Mouse (Mus musculus) heart, embryonic 13.5 days (tissue): ENCODE data around the gene Knop1. TPM values are rescaled to one million over a fixed set of nuclear protein-coding genes. Genes with fewer than 3 reads are reported as not detected.

Experiments
- ATAC-seq: fragments of 200-750 bp; cut with Nextera tagmentation; 2 replicates; pipeline ENCODE4 v1.8.0; 2017; ENCODE audit warnings: moderate TSS enrichment; ENCODE audit not compliant: insufficient number of reproducible peaks, low FRiP score, low TSS enrichment; ENCODE audit errors: extremely low read depth
- H3K27ac ChIP-seq: fragments of 300-500 bp; sonication (generic); replicated peaks from 2 replicates; pipeline ENCODE4 v1.5.1; 2015; ENCODE audit warnings: moderate library complexity, mild to moderate bottlenecking, inconsistent platforms
- H3K27me3 ChIP-seq: fragments of 300-500 bp; sonication (generic); replicated peaks from 2 replicates; pipeline ENCODE4 v1.6.1; 2015; ENCODE audit warnings: mild to moderate bottlenecking, inconsistent platforms
- H3K36me3 ChIP-seq: fragments of 300-500 bp; sonication (generic); 2 replicates; pipeline ENCODE4 v1.6.1; 2015; ENCODE audit warnings: mild to moderate bottlenecking, inconsistent platforms
- H3K4me1 ChIP-seq: fragments of 300-500 bp; sonication (generic); 2 replicates; pipeline ENCODE4 v1.6.1; 2015; ENCODE audit warnings: inconsistent platforms
- H3K4me2 ChIP-seq: fragments of 300-500 bp; sonication (generic); 2 replicates; pipeline ENCODE4 v1.6.1; 2015; ENCODE audit warnings: inconsistent platforms, mild to moderate bottlenecking, moderate library complexity
- H3K4me3 ChIP-seq: fragments of 300-500 bp; sonication (generic); 2 replicates; pipeline ENCODE4 v1.5.1; 2015; ENCODE audit warnings: moderate library complexity, mild to moderate bottlenecking, inconsistent platforms
- H3K9ac ChIP-seq: fragments of 300-500 bp; sonication (generic); 2 replicates; pipeline ENCODE4 v1.6.1; 2015; ENCODE audit warnings: inconsistent platforms, mild to moderate bottlenecking, moderate library complexity
- H3K9me3 ChIP-seq: fragments of 300-500 bp; sonication (generic); 2 replicates; pipeline ENCODE4 v1.6.1; 2016; ENCODE audit warnings: inconsistent platforms
- WGBS: fragments of 180-500 bp; shearing (Covaris S2); methylation state at CpG from one replicate; pipeline ENCODE4 v1.1.7; 2015; ENCODE audit warnings: mixed read lengths; 5-methylcytosine and 5-hydroxymethylcytosine counted together
- polyA plus RNA-seq: library from polyadenylated mRNA; unstranded; fragments of >200 nt; fragmentation: Nextera tagmentation; extraction: Ambion mirVana; gene quantifications from 2 replicates; pipeline ENCODE4 v1.2.1, GENCODE M21; 2015

Gene Knop1
- polyA plus RNA-seq, 1 experiment from 2014 or later = 55.0 TPM

GRCm38 (mm10) chr7:118883957-118884356, 27.9 kb upstream of the Knop1 start:
- H3K36me3 ChIP-seq = no peaks in the 10 kb centered on the region
- no peak overlapping the region for H3K4me3 ChIP-seq
- peaks cover 17% of the 10 kb centered on the region for H3K4me1 ChIP-seq
- no peaks in the 10 kb centered on the region for H3K27me3 ChIP-seq
- no peak overlapping the region for H3K9ac ChIP-seq
- ATAC-seq = no peak
- WGBS = 42% methylated on average over 4 of the region's 4 CpGs
- no peak overlapping the region for H3K27ac ChIP-seq
- H3K9me3 ChIP-seq = no peaks in the 10 kb centered on the region
- no peak overlapping the region for H3K4me2 ChIP-seq

GRCm38 (mm10) chr7:118879466-118880029, 23.5 kb upstream of the Knop1 start:
- no peak overlapping the region for H3K4me2 ChIP-seq
- H3K4me1 ChIP-seq = peaks cover 16% of the 10 kb centered on the region
- H3K27me3 ChIP-seq = no peaks in the 10 kb centered on the region
- H3K9ac ChIP-seq = no peak overlapping the region
- 85% methylated on average over 3 of the region's 3 CpGs for WGBS
- no peaks in the 10 kb centered on the region for H3K36me3 ChIP-seq
- no peak overlapping the region for H3K4me3 ChIP-seq
- ATAC-seq = no peak
- H3K9me3 ChIP-seq = no peaks in the 10 kb centered on the region
- no peak overlapping the region for H3K27ac ChIP-seq

DNA sequence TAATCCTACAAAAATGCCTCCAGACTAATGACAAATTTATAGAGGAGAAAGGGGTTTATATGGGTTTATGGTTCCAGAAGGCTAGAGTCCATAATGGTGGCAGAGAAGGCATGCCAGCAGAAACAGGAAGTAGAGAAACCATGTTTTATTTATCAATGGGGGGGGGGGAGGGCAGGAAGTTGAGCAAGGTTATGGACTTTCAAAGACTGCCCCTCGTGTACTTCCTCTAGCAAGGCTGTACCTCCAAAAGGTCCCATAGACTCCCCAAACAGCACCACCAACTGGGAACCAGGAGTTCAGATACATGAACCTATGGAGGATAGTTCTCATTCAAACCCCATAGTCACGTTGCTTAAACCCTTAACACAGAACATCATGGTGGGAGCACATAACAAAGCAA, 9.3 kb upstream of the Knop1 start:
- H3K9ac ChIP-seq = no peak overlapping the region
- no peaks in the 10 kb centered on the region for H3K36me3 ChIP-seq
- H3K4me3 ChIP-seq = no peak overlapping the region
- WGBS = 60% methylated on average over 2 of the region's 2 CpGs
- no peak overlapping the region for H3K27ac ChIP-seq
- ATAC-seq = no peak
- H3K9me3 ChIP-seq = no peaks in the 10 kb centered on the region
- H3K27me3 ChIP-seq = no peaks in the 10 kb centered on the region
- H3K4me2 ChIP-seq = no peak overlapping the region
- no peaks in the 10 kb centered on the region for H3K4me1 ChIP-seq

GRCm38 (mm10) chr7:118858640-118859039, 2.6 kb upstream of the Knop1 start:
- Histone ChIP-seq H3K4me1 (peaks cover 21% of the 10 kb centered on the region), H3K27me3 (no peaks in the 10 kb centered on the region), H3K4me2 (no peak overlapping the region), H3K9me3 (no peaks in the 10 kb centered on the region), H3K9ac (no peak overlapping the region), H3K27ac (no peak overlapping the region), H3K4me3 (no peak overlapping the region), H3K36me3 (peaks cover 3% of the 10 kb centered on the region; the same call in 1 of the 2 replicates)
- 80% methylated on average over 1 of the region's 1 CpGs for WGBS
- ATAC-seq = no peak

- Histone ChIP-seq H3K9ac (peak within 1 kb of the TSS; percentile 90), H3K4me3 (peak within 1 kb of the TSS; percentile 92), H3K36me3 (peaks cover 33% of the 10 kb centered on the region), H3K9me3 (no peaks in the 10 kb centered on the region), H3K4me1 (peaks cover 46% of the 10 kb centered on the region), H3K27ac (peak within 1 kb of the TSS; percentile 59), H3K4me2 (peak within 1 kb of the TSS; percentile 93), H3K27me3 (no peaks in the 10 kb centered on the region)
- 0% methylated on average over 57 of the region's 57 CpGs for WGBS
- peak; percentile 75 for ATAC-seq
Measured at GRCm38 (mm10) chr7:118855171-118855876, 730 bp downstream of the Knop1 start, which contains the start of gene Iqck. TSS of gene Iqck (plus strand) at chr7:118855752.

- 25% methylated on average over 3 of the region's 3 CpGs for WGBS
- peaks cover 53% of the 10 kb centered on the region for H3K4me1 ChIP-seq
- peak overlapping the region; percentile 93 for H3K4me2 ChIP-seq
- peak overlapping the region; percentile 90 for H3K9ac ChIP-seq
- no peak overlapping the region for H3K27ac ChIP-seq
- H3K4me3 ChIP-seq = peak overlapping the region; percentile 92
- H3K36me3 ChIP-seq = peaks cover 41% of the 10 kb centered on the region
- ATAC-seq = no peak
- no peaks in the 10 kb centered on the region for H3K9me3 ChIP-seq
- H3K27me3 ChIP-seq = no peaks in the 10 kb centered on the region
Measured at GRCm38 (mm10) chr7:118854606-118855005, 1.4 kb downstream of the Knop1 start.

- H3K9me3 ChIP-seq = no peaks in the 10 kb centered on the region
- H3K4me2 ChIP-seq = no peak overlapping the region
- H3K4me1 ChIP-seq = peaks cover 71% of the 10 kb centered on the region
- H3K4me3 ChIP-seq = no peak overlapping the region
- H3K36me3 ChIP-seq = peaks cover 60% of the 10 kb centered on the region
- no peaks in the 10 kb centered on the region for H3K27me3 ChIP-seq
- no peak for ATAC-seq
- no peak overlapping the region for H3K9ac ChIP-seq
- 72% methylated on average over 4 of the region's 4 CpGs for WGBS
- no peak overlapping the region for H3K27ac ChIP-seq
Measured at GRCm38 (mm10) chr7:118852611-118853010, 3.4 kb downstream of the Knop1 start.

- Histone ChIP-seq H3K9me3 (no peaks in the 10 kb centered on the region), H3K4me2 (no peak overlapping the region), H3K27me3 (no peaks in the 10 kb centered on the region), H3K4me1 (peaks cover 68% of the 10 kb centered on the region), H3K27ac (no peak overlapping the region), H3K9ac (no peak overlapping the region), H3K36me3 (peaks cover 70% of the 10 kb centered on the region), H3K4me3 (no peak overlapping the region)
- WGBS = 62% methylated on average over 7 of the region's 7 CpGs
- ATAC-seq = no peak
Measured at GRCm38 (mm10) chr7:118851571-118851970, 4.5 kb downstream of the Knop1 start.

DNA sequence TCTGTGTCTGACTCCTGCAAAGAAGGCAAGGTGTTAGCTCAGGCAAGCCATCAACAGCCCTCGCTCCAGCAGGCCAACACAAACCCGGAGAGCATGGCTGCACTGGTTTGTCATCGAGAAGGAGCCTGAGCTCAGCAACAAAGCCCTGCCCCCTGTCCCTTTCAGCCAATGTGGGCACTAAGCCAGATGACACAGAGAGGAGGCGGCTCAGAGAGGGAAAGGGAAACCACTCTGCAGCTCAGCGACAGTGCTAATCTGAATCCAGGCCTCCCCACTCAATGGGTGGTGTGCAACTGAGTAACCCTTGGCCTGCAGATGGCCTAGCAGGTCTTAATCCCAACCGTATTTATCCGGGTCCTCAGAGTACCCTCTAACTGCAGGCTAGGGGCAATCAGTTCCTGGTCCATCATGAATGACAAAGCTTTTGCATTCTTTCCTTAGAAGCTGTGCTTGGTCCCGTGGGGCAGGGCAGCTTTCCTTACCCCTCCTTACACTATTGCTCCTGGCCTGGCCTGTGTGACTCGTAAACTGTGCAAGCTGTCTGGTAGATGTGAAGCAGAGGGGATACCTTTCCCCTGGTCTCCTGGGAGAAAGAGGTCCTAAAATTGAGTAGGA, 5.3 kb downstream of the Knop1 start:
- Histone ChIP-seq H3K27ac (no peak overlapping the region), H3K9ac (no peak overlapping the region)

DNA sequence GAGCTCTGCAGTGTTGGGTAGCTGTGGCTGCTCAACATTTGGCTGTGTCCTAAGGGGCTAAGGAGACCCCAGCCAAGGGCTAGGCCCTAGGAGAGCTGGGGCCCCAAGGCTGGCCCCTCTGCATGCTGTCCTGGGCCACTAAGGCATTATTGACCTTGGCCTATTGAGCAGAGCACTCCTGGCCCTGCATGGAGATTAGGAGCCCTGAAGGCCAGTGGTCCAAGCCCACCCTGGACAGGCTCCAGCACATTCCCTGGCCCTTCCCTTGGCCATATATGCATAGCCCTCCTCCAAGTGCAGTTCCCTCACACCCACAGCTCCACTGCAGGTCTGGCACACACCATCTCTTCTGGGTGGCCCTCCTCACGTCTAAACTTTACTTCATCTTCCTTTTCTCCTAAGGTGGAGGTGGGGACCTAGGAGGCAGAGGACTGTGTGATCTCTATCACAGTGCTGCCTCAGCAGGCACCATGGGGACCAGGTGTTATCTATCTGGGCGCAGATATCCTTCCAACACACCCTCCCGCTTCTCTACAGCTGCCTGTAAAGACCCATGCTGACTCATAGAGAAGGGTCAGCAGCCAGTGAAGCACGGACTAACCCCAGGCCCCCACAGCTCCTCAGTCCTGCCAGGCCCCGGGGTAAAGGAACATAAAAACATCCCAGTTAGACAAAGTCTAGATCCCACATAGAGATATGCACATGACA, 6.4 kb downstream of the Knop1 start:
- Histone ChIP-seq H3K4me3 (no peak overlapping the region), H3K4me1 (peaks cover 58% of the 10 kb centered on the region), H3K36me3 (peaks cover 89% of the 10 kb centered on the region), H3K27me3 (no peaks in the 10 kb centered on the region), H3K27ac (peak overlapping the region; percentile 86), H3K9me3 (no peaks in the 10 kb centered on the region), H3K9ac (peak overlapping the region; percentile 33), H3K4me2 (no peak overlapping the region)
- no peak for ATAC-seq
- 68% methylated on average over 5 of the region's 5 CpGs for WGBS

More for the DNA sequence above, 5.3 kb downstream of the Knop1 start:
- Histone ChIP-seq H3K4me2 (no peak overlapping the region), H3K36me3 (peaks cover 78% of the 10 kb centered on the region), H3K27me3 (no peaks in the 10 kb centered on the region), H3K4me1 (peaks cover 62% of the 10 kb centered on the region), H3K4me3 (no peak overlapping the region), H3K9me3 (no peaks in the 10 kb centered on the region)
- ATAC-seq = no peak
- WGBS = 59% methylated on average over 9 of the region's 9 CpGs

- H3K4me2 ChIP-seq = no peak overlapping the region
- H3K9ac ChIP-seq = 0 out of 2 replicates have a peak overlapping the region, but pooled peaks have one; percentile 12
- peak overlapping the region; percentile 86 for H3K27ac ChIP-seq
- no peaks in the 10 kb centered on the region for H3K27me3 ChIP-seq
- no peaks in the 10 kb centered on the region for H3K9me3 ChIP-seq
- peaks cover 96% of the 10 kb centered on the region for H3K36me3 ChIP-seq
- peaks cover 49% of the 10 kb centered on the region for H3K4me1 ChIP-seq
- 32% methylated on average over 10 of the region's 10 CpGs for whole genome bisulfite sequencing
- no peak overlapping the region for H3K4me3 ChIP-seq
- peak; percentile 48; the same call in 1 of the 2 replicates for ATAC-seq
Measured at GRCm38 (mm10) chr7:118848796-118849195, 7.3 kb downstream of the Knop1 start.
